Mouse (Mus musculus) myocyte (in vitro differentiated cells): ENCODE measurements around the gene Kcnb1.

Source experiments
- E2F4 ChIP-seq: IDR thresholded peaks from one replicate; pipeline ENCODE4 v1.6.1; 2011; ENCODE audit warnings: mild to moderate bottlenecking, control low read depth, moderate library complexity; ENCODE audit not compliant: insufficient read depth
- MYOD1 ChIP-seq, 3 experiments: IDR thresholded peaks; one replicate each; pipeline ENCODE4 v1.6.1; 2011; ENCODE audit warnings: control low read depth in 2 of 3, low read depth in 2 of 3, mild to moderate bottlenecking in 2 of 3, moderate library complexity in 1 of 3; ENCODE audit not compliant: insufficient read length in 2 of 3, control insufficient read depth in 1 of 3
- POLR2A ChIP-seq: IDR thresholded peaks from one replicate; pipeline ENCODE4 v1.6.1; 2011; ENCODE audit warnings: low read depth, mild to moderate bottlenecking, control low read depth, moderate library complexity; ENCODE audit not compliant: insufficient read length
- REST ChIP-seq: IDR thresholded peaks from one replicate; pipeline ENCODE4 v1.6.1; 2011; ENCODE audit warnings: mild to moderate bottlenecking, control low read depth, moderate library complexity; ENCODE audit not compliant: insufficient read depth, insufficient read length
- SRF ChIP-seq: IDR thresholded peaks from one replicate; pipeline ENCODE4 v1.6.1; 2011; ENCODE audit warnings: low read depth; ENCODE audit not compliant: control insufficient read depth, insufficient read length
- TCF12 ChIP-seq: IDR thresholded peaks from one replicate; pipeline ENCODE4 v1.6.1; 2011; ENCODE audit warnings: mild to moderate bottlenecking, control low read depth; ENCODE audit not compliant: poor library complexity, insufficient read depth, severe bottlenecking

- no peak for TF ChIP-seq POLR2A
- no peak for TF ChIP-seq TCF12
- TF ChIP-seq E2F4 = no peak
- no peak for TF ChIP-seq SRF
- no peak for TF ChIP-seq REST
- no peak for TF ChIP-seq MYOD1 (IDR thresholded peaks at IDR 0.05; ENCODE audit: control insufficient read depth in 1 of 3, insufficient read length in 2 of 3, low read depth in 2 of 3)
These were observed 31.2 kb downstream of the Kcnb1 start for GRCm38 (mm10) chr2:167158780-167159179.
